Mouse (Mus musculus) C2C12 (cell line): ENCODE results near the gene Syt2. TPM values are rescaled to one million over a fixed set of nuclear protein-coding genes. Genes with fewer than 3 reads are reported as not detected.

Experiments
- H3K27me3 ChIP-seq: one replicate; pipeline ENCODE4 v1.6.1; 2011; ENCODE audit not compliant: control insufficient read depth, insufficient read depth, insufficient read length
- H3K36me3 ChIP-seq: one replicate; pipeline ENCODE4 v1.6.1; 2011; ENCODE audit not compliant: control insufficient read depth, insufficient read depth
- H3K4me3 ChIP-seq: one replicate; pipeline ENCODE4 v1.5.1; 2011; ENCODE audit warnings: mild to moderate bottlenecking, control low read depth; ENCODE audit not compliant: poor library complexity, insufficient read depth, severe bottlenecking
- H3K79me2 ChIP-seq: one replicate; pipeline ENCODE4 v1.6.1; 2011; ENCODE audit not compliant: control insufficient read depth, insufficient read depth
- H3K79me3 ChIP-seq: one replicate; pipeline ENCODE4 v1.6.1; 2011; ENCODE audit warnings: low read depth, control low read depth
- H3ac ChIP-seq: one replicate; pipeline ENCODE3; 2011; ENCODE audit warnings: low read depth; ENCODE audit not compliant: control insufficient read depth, insufficient read length
- CEBPB ChIP-seq: IDR thresholded peaks from one replicate; pipeline ENCODE4 v1.6.1; 2011; ENCODE audit warnings: low read depth, mild to moderate bottlenecking, control low read depth, moderate library complexity
- CTCF ChIP-seq: IDR thresholded peaks from one replicate; pipeline ENCODE4 v1.5.1; 2011; ENCODE audit not compliant: control insufficient read depth, insufficient read depth, insufficient read length
- FOSL1 ChIP-seq: IDR thresholded peaks from one replicate; pipeline ENCODE4 v1.8.0; 2011; ENCODE audit warnings: mild to moderate bottlenecking, low read length; ENCODE audit not compliant: poor library complexity, insufficient read depth, severe bottlenecking
- MAX ChIP-seq: IDR thresholded peaks from one replicate; pipeline ENCODE4 v1.6.1; 2011; ENCODE audit warnings: mild to moderate bottlenecking, control low read depth
- MYOD1 ChIP-seq: IDR thresholded peaks from one replicate; pipeline ENCODE4 v1.6.1; 2011; ENCODE audit warnings: low read depth; ENCODE audit not compliant: control insufficient read depth, insufficient read length
- MYOG ChIP-seq: IDR thresholded peaks from one replicate; pipeline ENCODE4 v1.6.1; 2011; ENCODE audit not compliant: control insufficient read depth, insufficient read length; ENCODE audit errors: extremely low read depth
- USF1 ChIP-seq: IDR thresholded peaks from one replicate; pipeline ENCODE4 v1.6.1; 2011; ENCODE audit warnings: low read depth, mild to moderate bottlenecking, control low read depth, moderate library complexity
- polyA plus RNA-seq: library from polyadenylated mRNA; unstranded; fragments of >200 nt; fragmentation: generic; extraction: Trizol; gene quantifications from one replicate; pipeline ENCODE4 v1.2.1, GENCODE M21; 2012; ENCODE audit warnings: missing spikeins

Syt2 gene
- polyA plus RNA-seq, 1 experiment: 0.15 TPM

GRCm38 (mm10) chr1:134641507-134641906 lies 5.0 kb upstream of the Syt2 start:
- Histone ChIP-seq H3K36me3 (no peaks in the 10 kb centered on the region), H3K4me3 (no peak overlapping the region), H3K27me3 (peaks cover 32% of the 10 kb centered on the region), H3K79me2 (no peaks in the 10 kb centered on the region), H3K79me3 (no peaks in the 10 kb centered on the region), H3ac (no peak overlapping the region)
- TF ChIP-seq USF1 (no peak), CTCF (no peak), FOSL1 (no peak), CEBPB (no peak)

GRCm38 (mm10) chr1:134643702-134644101 lies 2.8 kb upstream of the Syt2 start:
- peaks cover 54% of the 10 kb centered on the region for H3K27me3 ChIP-seq

GRCm38 (mm10) chr1:134645408-134646200 lies 873 bp upstream of the Syt2 start:
- H3K79me2 ChIP-seq: no peaks in the 10 kb centered on the region
- H3ac ChIP-seq: no peak overlapping the region
- TF ChIP-seq MYOG: no peak
- TF ChIP-seq USF1: no peak
- no peaks in the 10 kb centered on the region for H3K79me3 ChIP-seq
- H3K4me3 ChIP-seq: no peak overlapping the region
- no peaks in the 10 kb centered on the region for H3K36me3 ChIP-seq
- H3K27me3 ChIP-seq: peaks cover 56% of the 10 kb centered on the region

More at GRCm38 (mm10) chr1:134643702-134644101, 2.8 kb upstream of the Syt2 start:
- Histone ChIP-seq H3ac (no peak overlapping the region), H3K4me3 (no peak overlapping the region), H3K36me3 (no peaks in the 10 kb centered on the region), H3K79me2 (no peaks in the 10 kb centered on the region), H3K79me3 (no peaks in the 10 kb centered on the region)
- TF ChIP-seq CEBPB: no peak
- TF ChIP-seq MYOG: no peak
- no peak for TF ChIP-seq MYOD1
- TF ChIP-seq CTCF: no peak
- no peak for TF ChIP-seq USF1
- no peak for TF ChIP-seq MAX
- no peak for TF ChIP-seq FOSL1

- Histone ChIP-seq H3K36me3 (no peaks in the 10 kb centered on the region), H3K79me2 (no peaks in the 10 kb centered on the region), H3ac (no peak overlapping the region), H3K79me3 (no peaks in the 10 kb centered on the region), H3K4me3 (no peak overlapping the region), H3K27me3 (peaks cover 56% of the 10 kb centered on the region)
- TF ChIP-seq MAX: no peak
- TF ChIP-seq MYOD1: no peak
- no peak for TF ChIP-seq USF1
- TF ChIP-seq FOSL1: no peak
- TF ChIP-seq CTCF: no peak
- TF ChIP-seq CEBPB: no peak
- TF ChIP-seq MYOG: no peak
Measured at GRCm38 (mm10) chr1:134646963-134647282, 446 bp downstream of the Syt2 start.

- Histone ChIP-seq H3K4me3 (no peak overlapping the region), H3ac (no peak overlapping the region), H3K79me3 (no peaks in the 10 kb centered on the region), H3K27me3 (peaks cover 54% of the 10 kb centered on the region), H3K36me3 (no peaks in the 10 kb centered on the region), H3K79me2 (no peaks in the 10 kb centered on the region)
- TF ChIP-seq CEBPB: no peak
- TF ChIP-seq MAX: no peak
- TF ChIP-seq FOSL1: no peak
- TF ChIP-seq MYOD1: no peak
- no peak for TF ChIP-seq CTCF
Measured at GRCm38 (mm10) chr1:134647591-134647990, 1.1 kb downstream of the Syt2 start.

GRCm38 (mm10) chr1:134650816-134651215 lies 4.3 kb downstream of the Syt2 start:
- Histone ChIP-seq H3K36me3 (no peaks in the 10 kb centered on the region), H3ac (no peak overlapping the region), H3K79me2 (no peaks in the 10 kb centered on the region), H3K27me3 (peaks cover 42% of the 10 kb centered on the region), H3K4me3 (no peak overlapping the region), H3K79me3 (no peaks in the 10 kb centered on the region)
- no peak for TF ChIP-seq USF1
- no peak for TF ChIP-seq MYOG
- no peak for TF ChIP-seq MAX
- TF ChIP-seq FOSL1: no peak
- no peak for TF ChIP-seq CEBPB
- TF ChIP-seq CTCF: no peak
- TF ChIP-seq MYOD1: no peak
